ENCODE assay signal across 16 mouse cellular contexts in genomic region chr2:179170157-179170556, GRCm38 (mm10).
A peak's percentile ranks its signal among the peaks of the same experiment; 100 is the strongest.
DNase-seq lines count a peak whose midpoint lies in the region; ATAC-seq and TF ChIP-seq lines count a peak whose summit lies in the region.
"Had no signal": no experiment of that assay in that cellular context is flagged by ENCODE, and none has a peak within 500 bp of the region (broad histone marks: within the 10 kb centered on the region; RNA-seq: fewer than 3 reads in every experiment).

No protein-coding gene starts in this region.

- H3K27ac ChIP-seq in intestine, postnatal 0 days (ENCODE audit: low read depth, low read length) = no peak overlapping the region
- H3K27ac ChIP-seq: embryonic facial prominence, embryonic 10.5 days; hindbrain, embryonic 15.5 days had no signal

- H3K4me3 ChIP-seq in intestine, postnatal 0 days (ENCODE audit: low read depth, low read length) = no peak overlapping the region
- H3K4me3 ChIP-seq: embryonic facial prominence, embryonic 10.5 days; heart, embryonic 12.5 days; hindbrain, embryonic 15.5 days had no signal

- no peak overlapping the region for H3K9ac ChIP-seq in intestine, postnatal 0 days (ENCODE audit: low read depth, low read length)
- H3K9ac ChIP-seq: heart, embryonic 12.5 days; hindbrain, embryonic 15.5 days had no signal

- no peaks in the 10 kb centered on the region for H3K36me3 ChIP-seq in intestine, postnatal 0 days (ENCODE audit: control insufficient read depth, insufficient read depth)
- H3K36me3 ChIP-seq: embryonic facial prominence, embryonic 10.5 days; heart, embryonic 12.5 days; hindbrain, embryonic 15.5 days had no signal

- H3K4me2 ChIP-seq in intestine, postnatal 0 days (replicated peaks; ENCODE audit: low read depth) = no peak overlapping the region
- H3K4me2 ChIP-seq: heart, embryonic 12.5 days; hindbrain, embryonic 15.5 days had no signal

- 15% methylated on average over 6 of the region's 6 CpGs for WGBS in intestine, postnatal 0 days

- DNase-seq in heart, adult 11 months = peak; percentile 51
- no peak for DNase-seq in heart, postnatal 4 days
- DNase-seq in brain, embryonic 14.5 days (ENCODE audit: low read depth) = peak; percentile 26
- DNase-seq in yolk sac, embryonic 10.5 days (ENCODE audit: low spot score) = peak; percentile 81
- DNase-seq in kidney, adult 8-10 months = no peak
- DNase-seq: adrenal gland, postnatal 10 days; cerebellum, adult 18-20 months; cerebellum, adult 9-11 months; cerebellum, postnatal 36 days; gastrocnemius, postnatal 10 days had no signal

- H3K27me3 ChIP-seq in intestine, postnatal 0 days (replicated peaks; ENCODE audit: control insufficient read depth, insufficient read depth, low read length) = no peaks in the 10 kb centered on the region
- H3K27me3 ChIP-seq: heart, embryonic 12.5 days; hindbrain, embryonic 15.5 days had no signal

- peak; percentile 82 for ATAC-seq in intestine, postnatal 0 days
- no peak for ATAC-seq in cerebellum, adult (ENCODE audit: insufficient number of reproducible peaks, low FRiP score, low TSS enrichment)
- ATAC-seq: forebrain, embryonic 14.5 days had no signal

- no peak for TF ChIP-seq POLR2A in brain, embryonic 14.5 days (IDR thresholded peaks at IDR 0.05; ENCODE audit: borderline replicate concordance, extremely low read depth, insufficient read depth, insufficient read length, poor library complexity, severe bottlenecking)

- H3K9me3 ChIP-seq in intestine, postnatal 0 days (ENCODE audit: control insufficient read depth) = no peaks in the 10 kb centered on the region
- H3K9me3 ChIP-seq: embryonic facial prominence, embryonic 10.5 days; hindbrain, embryonic 15.5 days had no signal

- H3K4me1 ChIP-seq in intestine, postnatal 0 days (replicated peaks; ENCODE audit: control insufficient read depth, insufficient read depth, low read length) = no peaks in the 10 kb centered on the region
- H3K4me1 ChIP-seq: embryonic facial prominence, embryonic 10.5 days; hindbrain, embryonic 15.5 days had no signal

- no peak for TF ChIP-seq CTCF in brain, embryonic 14.5 days (IDR thresholded peaks at IDR 0.05; ENCODE audit: borderline replicate concordance, extremely low read depth, insufficient read depth, insufficient read length)
- no peak for TF ChIP-seq CTCF in intestine, postnatal 0 days (IDR thresholded peaks at IDR 0.05; ENCODE audit: low read depth)

Comparison
In these comparisons a context has a peak if more than half of its experiments do, and no peak if none do; other contexts are left out.
1. DNase-seq: peak in heart, adult 11 months (single experiment), brain, embryonic 14.5 days (single experiment) and yolk sac, embryonic 10.5 days (single experiment); none in heart, postnatal 4 days (single experiment) and kidney, adult 8-10 months (0 of 2).